Mouse (Mus musculus): ENCODE measurements at regions not wholly inside any gene's neighbourhood (a gene's known extent, or its start where the extent isn't known, plus 50 kb on each side); places are given as distances from the start of the nearest gene placed in this dataset.

- TF ChIP-seq POLR2A (IDR thresholded peaks at IDR 0.05; ENCODE audit: borderline replicate concordance, control insufficient read depth, low read depth, low read length) (no peak), CTCF (IDR thresholded peaks at IDR 0.05; ENCODE audit: control insufficient read depth, insufficient read depth, low read length) (no peak)
These were observed 262.5 kb upstream of the Usp24 start for GRCm38 (mm10) chr4:106053496-106053895.
